Mouse (Mus musculus): ENCODE results near the gene Gpr183. TPM values are rescaled to one million over a fixed set of nuclear protein-coding genes. Genes with fewer than 3 reads are reported as not detected.

Gpr183 gene
- polyA plus RNA-seq, 1 experiment from 2014 or later: 4.0 TPM

GRCm38 (mm10) chr14:121947966-121948365 is 17.0 kb downstream of the Gpr183 start:
- no peak overlapping the region for H3K4me3 ChIP-seq (ENCODE audit: low read length)
- 68% methylated on average over 3 of the region's 3 CpGs for WGBS

GRCm38 (mm10) chr14:121947201-121947760 is 17.7 kb downstream of the Gpr183 start:
- Histone ChIP-seq H3K9me3 (ENCODE audit: control insufficient read depth, low read length) (peaks cover 7% of the 10 kb centered on the region), H3K4me1 (ENCODE audit: control insufficient read depth, insufficient read depth, low read length) (no peaks in the 10 kb centered on the region), H3K9ac (ENCODE audit: low read depth, low read length) (no peak overlapping the region), H3K4me2 (replicated peaks; ENCODE audit: low read depth, low read length) (no peak overlapping the region), H3K36me3 (ENCODE audit: control insufficient read depth, insufficient read depth, low read length) (no peaks in the 10 kb centered on the region), H3K4me3 (ENCODE audit: low read length) (no peak overlapping the region), H3K27ac (ENCODE audit: low read depth, low read length) (no peak overlapping the region), H3K27me3 (ENCODE audit: control insufficient read depth, insufficient read depth, low read length) (no peaks in the 10 kb centered on the region)
- 62% methylated on average over 8 of the region's 8 CpGs for WGBS
- no peak for ATAC-seq (ENCODE audit: low FRiP score, low TSS enrichment)

More at GRCm38 (mm10) chr14:121947966-121948365, 17.0 kb downstream of the Gpr183 start:
- Histone ChIP-seq H3K4me2 (replicated peaks; ENCODE audit: low read depth, low read length) (no peak overlapping the region), H3K27me3 (ENCODE audit: control insufficient read depth, insufficient read depth, low read length) (no peaks in the 10 kb centered on the region), H3K27ac (ENCODE audit: low read depth, low read length) (no peak overlapping the region), H3K36me3 (ENCODE audit: control insufficient read depth, insufficient read depth, low read length) (no peaks in the 10 kb centered on the region), H3K9me3 (ENCODE audit: control insufficient read depth, low read length) (peaks cover 4% of the 10 kb centered on the region), H3K4me1 (ENCODE audit: control insufficient read depth, insufficient read depth, low read length) (no peaks in the 10 kb centered on the region), H3K9ac (ENCODE audit: low read depth, low read length) (no peak overlapping the region)
- no peak for ATAC-seq (ENCODE audit: low FRiP score, low TSS enrichment)

GRCm38 (mm10) chr14:121946728-121947127 is 18.3 kb downstream of the Gpr183 start:
- Histone ChIP-seq H3K27me3 (ENCODE audit: control insufficient read depth, insufficient read depth, low read length) (no peaks in the 10 kb centered on the region), H3K27ac (ENCODE audit: low read depth, low read length) (no peak overlapping the region), H3K4me3 (ENCODE audit: low read length) (no peak overlapping the region), H3K9me3 (ENCODE audit: control insufficient read depth, low read length) (peaks cover 7% of the 10 kb centered on the region), H3K4me2 (replicated peaks; ENCODE audit: low read depth, low read length) (no peak overlapping the region), H3K9ac (ENCODE audit: low read depth, low read length) (no peak overlapping the region), H3K4me1 (ENCODE audit: control insufficient read depth, insufficient read depth, low read length) (no peaks in the 10 kb centered on the region), H3K36me3 (ENCODE audit: control insufficient read depth, insufficient read depth, low read length) (no peaks in the 10 kb centered on the region)
- WGBS: 56% methylated on average over 8 of the region's 8 CpGs
- no peak for ATAC-seq (ENCODE audit: low FRiP score, low TSS enrichment)

GRCm38 (mm10) chr14:121946131-121946530 is 18.9 kb downstream of the Gpr183 start:
- no peak overlapping the region for H3K4me2 ChIP-seq (replicated peaks; ENCODE audit: low read depth, low read length)
- no peaks in the 10 kb centered on the region for H3K4me1 ChIP-seq (ENCODE audit: control insufficient read depth, insufficient read depth, low read length)
- H3K4me3 ChIP-seq (ENCODE audit: low read length): no peak overlapping the region
- 79% methylated on average over 5 of the region's 5 CpGs for WGBS
- no peak for ATAC-seq (ENCODE audit: low FRiP score, low TSS enrichment)
- no peaks in the 10 kb centered on the region for H3K36me3 ChIP-seq (ENCODE audit: control insufficient read depth, insufficient read depth, low read length)
- no peak overlapping the region for H3K27ac ChIP-seq (ENCODE audit: low read depth, low read length)
- H3K9me3 ChIP-seq (ENCODE audit: control insufficient read depth, low read length): peaks cover 7% of the 10 kb centered on the region
- no peaks in the 10 kb centered on the region for H3K27me3 ChIP-seq (ENCODE audit: control insufficient read depth, insufficient read depth, low read length)
- H3K9ac ChIP-seq (ENCODE audit: low read depth, low read length): no peak overlapping the region

DNA sequence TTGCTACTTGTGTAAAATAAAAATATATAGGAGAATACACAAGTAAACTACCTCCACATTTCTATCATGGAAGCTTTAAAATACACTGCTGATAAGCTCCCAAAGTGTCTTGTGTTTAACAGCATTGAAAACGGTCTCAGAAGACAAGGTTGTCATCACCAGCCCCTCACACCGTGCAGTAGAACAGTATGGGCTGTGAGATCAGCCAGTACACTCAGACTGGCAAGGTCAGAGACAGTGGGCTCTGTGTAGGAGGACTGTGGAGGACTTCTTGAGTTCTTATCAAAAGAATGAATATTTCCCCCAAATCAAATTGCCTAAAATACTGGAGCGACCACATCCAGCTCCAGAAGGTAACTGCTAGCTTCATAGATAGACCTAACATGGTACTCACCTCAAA is 25.4 kb downstream of the Gpr183 start:
- H3K4me1 ChIP-seq (ENCODE audit: control insufficient read depth, insufficient read depth, low read length): no peaks in the 10 kb centered on the region
- H3K27me3 ChIP-seq (ENCODE audit: control insufficient read depth, insufficient read depth, low read length): no peaks in the 10 kb centered on the region
- H3K27ac ChIP-seq (ENCODE audit: low read depth, low read length): no peak overlapping the region
- H3K9ac ChIP-seq (ENCODE audit: low read depth, low read length): no peak overlapping the region
- 94% methylated on average over 3 of the region's 3 CpGs for WGBS
- no peak overlapping the region for H3K4me3 ChIP-seq (ENCODE audit: low read length)
- no peaks in the 10 kb centered on the region for H3K36me3 ChIP-seq (ENCODE audit: control insufficient read depth, insufficient read depth, low read length)
- peaks cover 15% of the 10 kb centered on the region for H3K9me3 ChIP-seq (ENCODE audit: control insufficient read depth, low read length)
- H3K4me2 ChIP-seq (replicated peaks; ENCODE audit: low read depth, low read length): no peak overlapping the region
- ATAC-seq (ENCODE audit: low FRiP score, low TSS enrichment): no peak

GRCm38 (mm10) chr14:121938256-121939191 is 26.5 kb downstream of the Gpr183 start:
- ATAC-seq (ENCODE audit: low FRiP score, low TSS enrichment): no peak
- H3K4me2 ChIP-seq (replicated peaks; ENCODE audit: low read depth, low read length): no peak overlapping the region
- H3K4me1 ChIP-seq (ENCODE audit: control insufficient read depth, insufficient read depth, low read length): no peaks in the 10 kb centered on the region
- whole genome bisulfite sequencing: 93% methylated on average over 11 of the region's 11 CpGs
- peaks cover 14% of the 10 kb centered on the region for H3K9me3 ChIP-seq (ENCODE audit: control insufficient read depth, low read length)
- no peaks in the 10 kb centered on the region; the same call in 1 of the 2 replicates for H3K36me3 ChIP-seq (ENCODE audit: control insufficient read depth, insufficient read depth, low read length)
- no peak overlapping the region for H3K27ac ChIP-seq (ENCODE audit: low read depth, low read length)
- H3K9ac ChIP-seq (ENCODE audit: low read depth, low read length): no peak overlapping the region
- H3K4me3 ChIP-seq (ENCODE audit: low read length): no peak overlapping the region
- H3K27me3 ChIP-seq (ENCODE audit: control insufficient read depth, insufficient read depth, low read length): no peaks in the 10 kb centered on the region

GRCm38 (mm10) chr14:121937601-121938255 is 27.3 kb downstream of the Gpr183 start:
- no peaks in the 10 kb centered on the region for H3K4me1 ChIP-seq (ENCODE audit: control insufficient read depth, insufficient read depth, low read length)
- no peaks in the 10 kb centered on the region for H3K27me3 ChIP-seq (ENCODE audit: control insufficient read depth, insufficient read depth, low read length)
- peaks cover 9% of the 10 kb centered on the region for H3K9me3 ChIP-seq (ENCODE audit: control insufficient read depth, low read length)
- no peak for ATAC-seq (ENCODE audit: low FRiP score, low TSS enrichment)
- no peak overlapping the region for H3K4me2 ChIP-seq (replicated peaks; ENCODE audit: low read depth, low read length)
- no peak overlapping the region for H3K9ac ChIP-seq (ENCODE audit: low read depth, low read length)
- H3K36me3 ChIP-seq (ENCODE audit: control insufficient read depth, insufficient read depth, low read length): no peaks in the 10 kb centered on the region; the same call in 1 of the 2 replicates
- 87% methylated on average over 11 of the region's 11 CpGs for WGBS
- no peak overlapping the region for H3K4me3 ChIP-seq (ENCODE audit: low read length)
- no peak overlapping the region for H3K27ac ChIP-seq (ENCODE audit: low read depth, low read length)

- H3K36me3 ChIP-seq (ENCODE audit: control insufficient read depth, insufficient read depth, low read length): no peaks in the 10 kb centered on the region; the same call in 1 of the 2 replicates
- no peak overlapping the region for H3K27ac ChIP-seq (ENCODE audit: low read depth, low read length)
- peaks cover 9% of the 10 kb centered on the region; the same call in 1 of the 2 replicates for H3K9me3 ChIP-seq (ENCODE audit: control insufficient read depth, low read length)
- H3K27me3 ChIP-seq (ENCODE audit: control insufficient read depth, insufficient read depth, low read length): no peaks in the 10 kb centered on the region
- no peak overlapping the region for H3K4me2 ChIP-seq (replicated peaks; ENCODE audit: low read depth, low read length)
- no peak for ATAC-seq (ENCODE audit: low FRiP score, low TSS enrichment)
- no peak overlapping the region for H3K9ac ChIP-seq (ENCODE audit: low read depth, low read length)
- no peak overlapping the region for H3K4me3 ChIP-seq (ENCODE audit: low read length)
- WGBS: 79% methylated on average over 8 of the region's 8 CpGs
- no peaks in the 10 kb centered on the region for H3K4me1 ChIP-seq (ENCODE audit: control insufficient read depth, insufficient read depth, low read length)
Measured at GRCm38 (mm10) chr14:121936856-121937255, 28.1 kb downstream of the Gpr183 start.
